Mouse (Mus musculus) hindbrain, embryonic 16.5 days (tissue): Measurements from ENCODE around the gene Slc45a2. TPM values are rescaled to one million over a fixed set of nuclear protein-coding genes. Genes with fewer than 3 reads are reported as not detected.

ENCODE experiments used
- ATAC-seq: fragments of 200-750 bp; cut with Nextera tagmentation; 2 replicates; pipeline ENCODE4 v1.8.0; 2017; ENCODE audit warnings: moderate TSS enrichment, moderate library complexity
- H3K27ac ChIP-seq: fragments of 300-500 bp; sonication (generic); 2 replicates; pipeline ENCODE4 v1.5.1; 2014; ENCODE audit warnings: low read depth, mild to moderate bottlenecking, control low read depth, low read length, moderate library complexity
- H3K27me3 ChIP-seq: fragments of 300-500 bp; sonication (generic); replicated peaks from 2 replicates; pipeline ENCODE4 v1.6.1; 2014; ENCODE audit warnings: low read length; ENCODE audit not compliant: control insufficient read depth, insufficient read depth
- H3K36me3 ChIP-seq: fragments of 300-500 bp; sonication (generic); 2 replicates; pipeline ENCODE4 v1.6.1; 2014; ENCODE audit warnings: mild to moderate bottlenecking, low read length, moderate library complexity, mixed read lengths; ENCODE audit not compliant: control insufficient read depth, insufficient read depth
- H3K4me1 ChIP-seq: fragments of 300-500 bp; sonication (generic); 2 replicates; pipeline ENCODE4 v1.6.1; 2014; ENCODE audit warnings: low read depth, low read length; ENCODE audit not compliant: control insufficient read depth, insufficient read depth
- H3K4me2 ChIP-seq: fragments of 300-500 bp; sonication (generic); 2 replicates; pipeline ENCODE4 v1.6.1; 2014; ENCODE audit warnings: mild to moderate bottlenecking, low read length, control low read depth, moderate library complexity
- H3K4me3 ChIP-seq: fragments of 300-500 bp; sonication (generic); 2 replicates; pipeline ENCODE4 v1.5.1; 2014; ENCODE audit warnings: mild to moderate bottlenecking, low read length, control low read depth, moderate library complexity
- H3K9ac ChIP-seq: fragments of 300-500 bp; sonication (generic); 2 replicates; pipeline ENCODE4 v1.6.1; 2014; ENCODE audit warnings: low read depth, mild to moderate bottlenecking, control low read depth, low read length, moderate library complexity
- H3K9me3 ChIP-seq: fragments of 300-500 bp; sonication (generic); 2 replicates; pipeline ENCODE4 v1.6.1; 2014; ENCODE audit warnings: mild to moderate bottlenecking, low read length, moderate library complexity; ENCODE audit not compliant: control insufficient read depth
- WGBS: fragments of 180-500 bp; shearing (Covaris S2); extraction: QIAGEN DNeasy Blood & Tissue Kit; methylation state at CpG from one replicate; pipeline ENCODE4 v1.1.7; 2014; 5-methylcytosine and 5-hydroxymethylcytosine counted together
- polyA plus RNA-seq: library from polyadenylated mRNA; unstranded; fragments of >200 nt; fragmentation: Nextera tagmentation; extraction: Ambion mirVana; gene quantifications from 2 replicates; pipeline ENCODE4 v1.2.1, GENCODE M21; 2015

Gene Slc45a2
- polyA plus RNA-seq, 1 experiment from 2014 or later: 0.24 TPM

GRCm38 (mm10) chr15:11026801-11027561 lies 26.5 kb downstream of the Slc45a2 start:
- no peaks in the 10 kb centered on the region for H3K4me1 ChIP-seq
- H3K4me2 ChIP-seq: no peak overlapping the region
- H3K27ac ChIP-seq: no peak overlapping the region
- WGBS: 72% methylated on average over 4 of the region's 4 CpGs
- no peak overlapping the region for H3K9ac ChIP-seq
- H3K36me3 ChIP-seq: no peaks in the 10 kb centered on the region
- no peak for ATAC-seq
- no peaks in the 10 kb centered on the region for H3K27me3 ChIP-seq
- H3K9me3 ChIP-seq: no peaks in the 10 kb centered on the region
- no peak overlapping the region for H3K4me3 ChIP-seq

GRCm38 (mm10) chr15:11030188-11030587 lies 29.7 kb downstream of the Slc45a2 start:
- no peak for ATAC-seq
- no peaks in the 10 kb centered on the region for H3K36me3 ChIP-seq
- H3K27me3 ChIP-seq: peaks cover 9% of the 10 kb centered on the region
- no peaks in the 10 kb centered on the region for H3K4me1 ChIP-seq
- no peak overlapping the region for H3K4me2 ChIP-seq
- H3K9me3 ChIP-seq: no peaks in the 10 kb centered on the region
- H3K27ac ChIP-seq: no peak overlapping the region
- H3K9ac ChIP-seq: no peak overlapping the region
- WGBS: 71% methylated on average over 3 of the region's 3 CpGs
- H3K4me3 ChIP-seq: no peak overlapping the region

GRCm38 (mm10) chr15:11035947-11036474 lies 35.5 kb downstream of the Slc45a2 start:
- no peaks in the 10 kb centered on the region for H3K36me3 ChIP-seq
- H3K27me3 ChIP-seq: peaks cover 33% of the 10 kb centered on the region
- H3K9ac ChIP-seq: peak overlapping the region; percentile 63
- 3% methylated on average over 34 of the region's 34 CpGs for WGBS
- H3K4me3 ChIP-seq: peak overlapping the region; percentile 49
- ATAC-seq: peak; percentile 44
- peaks cover 24% of the 10 kb centered on the region for H3K4me1 ChIP-seq
- no peaks in the 10 kb centered on the region for H3K9me3 ChIP-seq
- peak overlapping the region; percentile 83 for H3K4me2 ChIP-seq
- no peak overlapping the region for H3K27ac ChIP-seq

- Histone ChIP-seq H3K4me2 (peak overlapping the region; percentile 83), H3K27me3 (peaks cover 33% of the 10 kb centered on the region), H3K9ac (peak overlapping the region; percentile 63), H3K4me3 (peak overlapping the region; percentile 49), H3K4me1 (peaks cover 24% of the 10 kb centered on the region), H3K9me3 (no peaks in the 10 kb centered on the region), H3K27ac (no peak overlapping the region), H3K36me3 (no peaks in the 10 kb centered on the region)
- WGBS: 2% methylated on average over 49 of the region's 49 CpGs
- peak; percentile 41; the same call in 1 of the 2 replicates for ATAC-seq
Observed at GRCm38 (mm10) chr15:11036535-11037375, 36.2 kb downstream of the Slc45a2 start.

GRCm38 (mm10) chr15:11037376-11037695 lies 36.8 kb downstream of the Slc45a2 start:
- H3K9me3 ChIP-seq: no peaks in the 10 kb centered on the region
- peaks cover 33% of the 10 kb centered on the region for H3K27me3 ChIP-seq
- H3K9ac ChIP-seq: peak overlapping the region; percentile 63
- H3K4me1 ChIP-seq: peaks cover 24% of the 10 kb centered on the region
- H3K27ac ChIP-seq: no peak overlapping the region
- 0 out of 2 replicates have a peak, but pooled peaks have one; percentile 24 for ATAC-seq
- WGBS: under 1% methylated on average over 8 of the region's 8 CpGs
- peak overlapping the region; percentile 49 for H3K4me3 ChIP-seq
- no peaks in the 10 kb centered on the region for H3K36me3 ChIP-seq
- H3K4me2 ChIP-seq: peak overlapping the region; percentile 83

GRCm38 (mm10) chr15:11037711-11038110 lies 37.2 kb downstream of the Slc45a2 start, which contains the start of gene Rxfp3:
TSS of gene Rxfp3 (minus strand) at chr15:11037991.
- Histone ChIP-seq H3K9ac (peak within 1 kb of the TSS; percentile 63), H3K36me3 (no peaks in the 10 kb centered on the region), H3K27ac (no peak within 1 kb of the TSS), H3K4me1 (peaks cover 24% of the 10 kb centered on the region), H3K9me3 (no peaks in the 10 kb centered on the region), H3K4me3 (peak within 1 kb of the TSS; percentile 49), H3K4me2 (peak within 1 kb of the TSS; percentile 83), H3K27me3 (peaks cover 33% of the 10 kb centered on the region)
- WGBS: 3% methylated on average over 16 of the region's 16 CpGs
- no peak for ATAC-seq

- Histone ChIP-seq H3K4me3 (no peak overlapping the region), H3K36me3 (no peaks in the 10 kb centered on the region), H3K4me1 (peaks cover 24% of the 10 kb centered on the region), H3K27me3 (peaks cover 33% of the 10 kb centered on the region), H3K4me2 (peak overlapping the region; percentile 83), H3K9ac (no peak overlapping the region), H3K27ac (no peak overlapping the region), H3K9me3 (no peaks in the 10 kb centered on the region)
- no peak for ATAC-seq
- 2% methylated on average over 12 of the region's 12 CpGs for WGBS
Observed at GRCm38 (mm10) chr15:11038476-11038875, 38.0 kb downstream of the Slc45a2 start.

- no peaks in the 10 kb centered on the region for H3K9me3 ChIP-seq
- peaks cover 24% of the 10 kb centered on the region for H3K4me1 ChIP-seq
- H3K27me3 ChIP-seq: peaks cover 25% of the 10 kb centered on the region
- WGBS: 69% methylated on average over 5 of the region's 5 CpGs
- H3K36me3 ChIP-seq: no peaks in the 10 kb centered on the region
- H3K9ac ChIP-seq: no peak overlapping the region
- H3K4me2 ChIP-seq: no peak overlapping the region
- no peak for ATAC-seq
- H3K27ac ChIP-seq: no peak overlapping the region
- H3K4me3 ChIP-seq: no peak overlapping the region
Observed at GRCm38 (mm10) chr15:11040067-11040466, 39.5 kb downstream of the Slc45a2 start.

- no peak overlapping the region for H3K9ac ChIP-seq
- no peak overlapping the region for H3K27ac ChIP-seq
- no peak overlapping the region for H3K4me2 ChIP-seq
- H3K27me3 ChIP-seq: peaks cover 14% of the 10 kb centered on the region
- H3K9me3 ChIP-seq: no peaks in the 10 kb centered on the region
- H3K4me1 ChIP-seq: peaks cover 17% of the 10 kb centered on the region
- WGBS: 85% methylated on average over 2 of the region's 2 CpGs
- H3K4me3 ChIP-seq: no peak overlapping the region
- no peaks in the 10 kb centered on the region for H3K36me3 ChIP-seq
- ATAC-seq: no peak
Observed at GRCm38 (mm10) chr15:11041229-11041628, 40.7 kb downstream of the Slc45a2 start.
